12 mouse cellular contexts compared by ENCODE assay signal in genomic region chr4:149340680-149341079, GRCm38 (mm10). TPM values are rescaled to one million over a fixed set of nuclear protein-coding genes. Genes with fewer than 3 reads are reported as not detected.
DNase-seq lines count a peak whose midpoint lies in the region; ATAC-seq lines count a peak whose summit lies in the region.
"Had no signal": no experiment of that assay in that cellular context is flagged by ENCODE, and none has a peak within 500 bp of the region (broad histone marks: within the 10 kb centered on the region; RNA-seq: fewer than 3 reads in every experiment).

No protein-coding gene starts in this region.

- H3K4me3 ChIP-seq in heart, embryonic 11.5 days (ENCODE audit: low read depth, low read length), result no peak overlapping the region
- H3K4me3 ChIP-seq: forebrain, embryonic 15.5 days; limb, embryonic 12.5 days had no signal

- peaks cover 16% of the 10 kb centered on the region; the same call in 1 of the 2 replicates for H3K36me3 ChIP-seq in heart, embryonic 11.5 days (ENCODE audit: control insufficient read depth, insufficient read depth, low read length)

- H3K4me1 ChIP-seq in heart, embryonic 11.5 days (ENCODE audit: control insufficient read depth, insufficient read depth, low read length), result peaks cover 57% of the 10 kb centered on the region
- H3K4me1 ChIP-seq: forebrain, embryonic 15.5 days; limb, embryonic 12.5 days had no signal

- no peak overlapping the region; the same call in 1 of the 2 replicates for H3K9ac ChIP-seq in heart, embryonic 11.5 days (ENCODE audit: low read depth, low read length)
- H3K9ac ChIP-seq: forebrain, embryonic 15.5 days; limb, embryonic 12.5 days had no signal

- no peaks in the 10 kb centered on the region for H3K27me3 ChIP-seq in heart, embryonic 11.5 days (ENCODE audit: control insufficient read depth, insufficient read depth, low read length)
- H3K27me3 ChIP-seq: forebrain, embryonic 15.5 days; limb, embryonic 12.5 days had no signal

- H3K9me3 ChIP-seq in heart, embryonic 11.5 days (replicated peaks; ENCODE audit: control insufficient read depth, low read length), result no peaks in the 10 kb centered on the region
- H3K9me3 ChIP-seq: forebrain, embryonic 15.5 days; limb, embryonic 12.5 days had no signal

- WGBS in heart, embryonic 11.5 days (ENCODE audit: insufficient replicate concordance), result 40% methylated on average over 2 of the region's 2 CpGs

- peak overlapping the region; percentile 35; the same call in 1 of the 2 replicates for H3K27ac ChIP-seq in heart, embryonic 11.5 days (ENCODE audit: low read depth, low read length)
- H3K27ac ChIP-seq: forebrain, embryonic 15.5 days; limb, embryonic 12.5 days had no signal

- H3K4me2 ChIP-seq in heart, embryonic 11.5 days, result no peak overlapping the region
- H3K4me2 ChIP-seq: forebrain, embryonic 15.5 days; limb, embryonic 12.5 days had no signal

- ATAC-seq in heart, embryonic 11.5 days (replicated peaks; ENCODE audit: insufficient number of reproducible peaks, low FRiP score, low TSS enrichment), result no peak
- ATAC-seq: forebrain, embryonic 15.5 days had no signal

- DNase-seq in heart, adult 11 months, result no peak
- peak; percentile 68 for DNase-seq in A20 (ENCODE audit: low read depth, low spot score)
- peak; percentile 34 for DNase-seq in embryo, embryonic 11 days
- peak; percentile 43 for DNase-seq in lung, postnatal 36 days
- DNase-seq in urinary bladder, postnatal 36 days (ENCODE audit: low spot score in 2 of 2), result no peak
- DNase-seq in cerebellum, adult 8-10 months, result no peak
- no peak for DNase-seq in layer of hippocampus, adult 9-11 months
- DNase-seq: heart, adult 18-20 months; thymus, postnatal 4 days had no signal

RNA-seq across cellular contexts. Expression of gene Kif1b, which starts 33.2 kb away (rescaled TPM):
- polyA plus RNA-seq in heart, embryonic 11.5 days (2014; fragmentation: Nextera tagmentation; extraction: Ambion mirVana), result 47.8 and 49.6 TPM in 2 replicates

Comparison
In these comparisons a context has a peak if more than half of its experiments do, and no peak if none do; other contexts are left out.
1. DNase-seq: peak in A20 (single experiment), embryo, embryonic 11 days (single experiment) and lung, postnatal 36 days (single experiment); none in heart, adult 11 months (single experiment), urinary bladder, postnatal 36 days (0 of 2), cerebellum, adult 8-10 months (single experiment) and layer of hippocampus, adult 9-11 months (single experiment).